Mouse (Mus musculus) liver, embryonic 16.5 days (tissue): Measurements from ENCODE around the gene Ggt5. TPM values are rescaled to one million over a fixed set of nuclear protein-coding genes. Genes with fewer than 3 reads are reported as not detected.

ENCODE experiments used
- ATAC-seq: fragments of 200-750 bp; cut with Nextera tagmentation; 2 replicates; pipeline ENCODE4 v1.8.0; 2017; ENCODE audit warnings: low read depth, mild to moderate bottlenecking, moderate number of reproducible peaks, moderate library complexity
- H3K27ac ChIP-seq: fragments of 300-500 bp; sonication (generic); 2 replicates; pipeline ENCODE4 v1.5.1; 2014; ENCODE audit warnings: mild to moderate bottlenecking, low read length
- H3K27me3 ChIP-seq: fragments of 300-500 bp; sonication (generic); 2 replicates; pipeline ENCODE4 v1.6.1; 2014; ENCODE audit warnings: low read depth, low read length, mixed read lengths; ENCODE audit not compliant: control insufficient read depth, insufficient read depth
- H3K36me3 ChIP-seq: fragments of 300-500 bp; sonication (generic); 2 replicates; pipeline ENCODE4 v1.6.1; 2014; ENCODE audit warnings: mild to moderate bottlenecking; ENCODE audit not compliant: control insufficient read depth, insufficient read depth
- H3K4me1 ChIP-seq: fragments of 300-500 bp; sonication (generic); 2 replicates; pipeline ENCODE4 v1.6.1; 2014; ENCODE audit warnings: low read depth, low read length, mixed read lengths; ENCODE audit not compliant: control insufficient read depth
- H3K4me2 ChIP-seq: fragments of 300-500 bp; sonication (generic); 2 replicates; pipeline ENCODE4 v1.6.1; 2014; ENCODE audit warnings: low read depth, low read length, mixed read lengths
- H3K4me3 ChIP-seq: fragments of 300-500 bp; sonication (generic); 2 replicates; pipeline ENCODE4 v1.5.1; 2014; ENCODE audit warnings: low read depth, mild to moderate bottlenecking, low read length
- H3K9ac ChIP-seq: fragments of 300-500 bp; sonication (generic); 2 replicates; pipeline ENCODE4 v1.6.1; 2014; ENCODE audit warnings: low read depth, low read length
- H3K9me3 ChIP-seq: fragments of 300-500 bp; sonication (generic); replicated peaks from 2 replicates; pipeline ENCODE4 v1.6.1; 2016; ENCODE audit warnings: low read length; ENCODE audit not compliant: control insufficient read depth
- WGBS: fragments of 180-500 bp; shearing (Covaris S2); extraction: QIAGEN DNeasy Blood & Tissue Kit; methylation state at CpG from one replicate; pipeline ENCODE4 v1.1.7; 2014; ENCODE audit not compliant: insufficient replicate concordance; 5-methylcytosine and 5-hydroxymethylcytosine counted together
- polyA plus RNA-seq: library from polyadenylated mRNA; unstranded; fragments of >200 nt; fragmentation: Nextera tagmentation; extraction: Ambion mirVana; gene quantifications from 2 replicates; pipeline ENCODE4 v1.2.1, GENCODE M21; 2015

The Ggt5 gene
- polyA plus RNA-seq, 1 experiment from 2014 or later = 0.98 TPM

- Histone ChIP-seq H3K9me3 (no peaks in the 10 kb centered on the region), H3K4me1 (no peaks in the 10 kb centered on the region), H3K4me3 (no peak overlapping the region), H3K36me3 (no peaks in the 10 kb centered on the region), H3K9ac (no peak overlapping the region), H3K4me2 (no peak overlapping the region), H3K27ac (no peak overlapping the region), H3K27me3 (no peaks in the 10 kb centered on the region)
- no peak for ATAC-seq
- WGBS = 67% methylated on average over 10 of the region's 10 CpGs
Observed at GRCm38 (mm10) chr10:75573181-75573580, 16.0 kb upstream of the Ggt5 start.

- Histone ChIP-seq H3K4me3 (no peak overlapping the region), H3K36me3 (no peaks in the 10 kb centered on the region), H3K9me3 (no peaks in the 10 kb centered on the region), H3K9ac (no peak overlapping the region), H3K27ac (no peak overlapping the region), H3K27me3 (no peaks in the 10 kb centered on the region), H3K4me2 (no peak overlapping the region), H3K4me1 (no peaks in the 10 kb centered on the region)
- 73% methylated on average over 9 of the region's 9 CpGs for WGBS
- ATAC-seq = no peak
Observed at GRCm38 (mm10) chr10:75573965-75574364, 15.2 kb upstream of the Ggt5 start.

- no peaks in the 10 kb centered on the region for H3K9me3 ChIP-seq
- no peak overlapping the region for H3K4me3 ChIP-seq
- no peaks in the 10 kb centered on the region for H3K27me3 ChIP-seq
- no peak for ATAC-seq
- no peaks in the 10 kb centered on the region for H3K4me1 ChIP-seq
- WGBS = 64% methylated on average over 6 of the region's 6 CpGs
- H3K9ac ChIP-seq = no peak overlapping the region
- no peak overlapping the region for H3K4me2 ChIP-seq
- no peak overlapping the region for H3K27ac ChIP-seq
- H3K36me3 ChIP-seq = no peaks in the 10 kb centered on the region
Observed at GRCm38 (mm10) chr10:75579129-75579528, 10.0 kb upstream of the Ggt5 start.

GRCm38 (mm10) chr10:75585876-75586552 is 3.1 kb upstream of the Ggt5 start:
- Histone ChIP-seq H3K4me1 (no peaks in the 10 kb centered on the region; the same call in 1 of the 2 replicates), H3K27me3 (no peaks in the 10 kb centered on the region), H3K4me3 (no peak overlapping the region), H3K9me3 (no peaks in the 10 kb centered on the region), H3K36me3 (no peaks in the 10 kb centered on the region), H3K27ac (no peak overlapping the region), H3K9ac (no peak overlapping the region), H3K4me2 (no peak overlapping the region)
- WGBS = 20% methylated on average over 20 of the region's 20 CpGs
- ATAC-seq = no peak

GRCm38 (mm10) chr10:75586553-75586879 is 2.6 kb upstream of the Ggt5 start:
- Histone ChIP-seq H3K4me3 (no peak overlapping the region), H3K4me2 (no peak overlapping the region), H3K27ac (no peak overlapping the region), H3K36me3 (no peaks in the 10 kb centered on the region), H3K9me3 (no peaks in the 10 kb centered on the region), H3K9ac (no peak overlapping the region), H3K27me3 (no peaks in the 10 kb centered on the region), H3K4me1 (no peaks in the 10 kb centered on the region; the same call in 1 of the 2 replicates)
- no peak for ATAC-seq
- WGBS = 76% methylated on average over 1 of the region's 1 CpGs

GRCm38 (mm10) chr10:75587781-75588180 is 1.4 kb upstream of the Ggt5 start:
- 64% methylated on average over 4 of the region's 4 CpGs for WGBS
- H3K27me3 ChIP-seq = no peaks in the 10 kb centered on the region
- no peaks in the 10 kb centered on the region; the same call in 1 of the 2 replicates for H3K4me1 ChIP-seq
- no peak for ATAC-seq
- H3K27ac ChIP-seq = no peak overlapping the region
- H3K9ac ChIP-seq = no peak overlapping the region
- H3K4me3 ChIP-seq = no peak overlapping the region
- no peaks in the 10 kb centered on the region for H3K9me3 ChIP-seq
- no peak overlapping the region for H3K4me2 ChIP-seq
- H3K36me3 ChIP-seq = no peaks in the 10 kb centered on the region

- H3K9me3 ChIP-seq = no peaks in the 10 kb centered on the region
- H3K4me1 ChIP-seq = no peaks in the 10 kb centered on the region; the same call in 1 of the 2 replicates
- no peaks in the 10 kb centered on the region for H3K27me3 ChIP-seq
- no peak overlapping the region for H3K9ac ChIP-seq
- H3K4me2 ChIP-seq = no peak overlapping the region
- H3K27ac ChIP-seq = no peak overlapping the region
- H3K36me3 ChIP-seq = no peaks in the 10 kb centered on the region
- 65% methylated on average over 5 of the region's 5 CpGs for WGBS
- no peak overlapping the region for H3K4me3 ChIP-seq
- ATAC-seq = no peak
Observed at GRCm38 (mm10) chr10:75588336-75588735, 804 bp upstream of the Ggt5 start.

- no peaks in the 10 kb centered on the region for H3K9me3 ChIP-seq
- H3K36me3 ChIP-seq = no peaks in the 10 kb centered on the region
- no peak for ATAC-seq
- no peak overlapping the region for H3K9ac ChIP-seq
- no peak overlapping the region for H3K4me2 ChIP-seq
- 60% methylated on average over 16 of the region's 16 CpGs for WGBS
- H3K4me1 ChIP-seq = no peaks in the 10 kb centered on the region; the same call in 1 of the 2 replicates
- H3K27ac ChIP-seq = no peak overlapping the region
- H3K27me3 ChIP-seq = no peaks in the 10 kb centered on the region
- H3K4me3 ChIP-seq = no peak overlapping the region; the same call in 1 of the 2 replicates
Observed at GRCm38 (mm10) chr10:75589651-75590050, 511 bp downstream of the Ggt5 start.

GRCm38 (mm10) chr10:75591211-75591894 is 2.2 kb downstream of the Ggt5 start:
- peak; percentile 56 for ATAC-seq
- H3K4me1 ChIP-seq = no peaks in the 10 kb centered on the region; the same call in 1 of the 2 replicates
- 30% methylated on average over 12 of the region's 12 CpGs for WGBS
- H3K36me3 ChIP-seq = no peaks in the 10 kb centered on the region
- H3K9ac ChIP-seq = no peak overlapping the region
- 0 out of 2 replicates have a peak overlapping the region, but pooled peaks have one; percentile 18 for H3K4me3 ChIP-seq
- no peaks in the 10 kb centered on the region for H3K27me3 ChIP-seq
- H3K27ac ChIP-seq = peak overlapping the region; percentile 66
- H3K4me2 ChIP-seq = peak overlapping the region; percentile 31
- H3K9me3 ChIP-seq = no peaks in the 10 kb centered on the region
